Mouse (Mus musculus) kidney, adult 2 months (tissue): ENCODE results near the gene Bmp7. TPM values are rescaled to one million over a fixed set of nuclear protein-coding genes. Genes with fewer than 3 reads are reported as not detected.

Experiments
- DNase-seq: peaks from one replicate; pipeline ENCODE4 v3.0.0; 2021
- H3K27ac ChIP-seq: fragments of 200-500 bp; 2 replicates; pipeline ENCODE4 v1.5.1; 2012; ENCODE audit warnings: low read depth, low read length, control low read depth, inconsistent platforms; ENCODE audit not compliant: insufficient read depth
- H3K27me3 ChIP-seq: fragments of 200-500 bp; replicated peaks from 2 replicates; pipeline ENCODE4 v1.6.1; 2012; ENCODE audit warnings: mild to moderate bottlenecking, moderate library complexity, low read length, inconsistent platforms; ENCODE audit not compliant: control insufficient read depth, insufficient read depth
- H3K36me3 ChIP-seq: fragments of 200-500 bp; 2 replicates; pipeline ENCODE4 v1.6.1; 2012; ENCODE audit warnings: mild to moderate bottlenecking, moderate library complexity, low read length, inconsistent platforms; ENCODE audit not compliant: control insufficient read depth, insufficient read depth
- H3K4me1 ChIP-seq: fragments of 200-500 bp; 2 replicates; pipeline ENCODE4 v1.6.1; 2011; ENCODE audit warnings: low read length; ENCODE audit not compliant: control insufficient read depth, insufficient read depth
- H3K4me3 ChIP-seq: fragments of 200-500 bp; 2 replicates; pipeline ENCODE4 v1.5.1; 2011; ENCODE audit warnings: mild to moderate bottlenecking, low read depth, low read length, control low read depth; ENCODE audit not compliant: insufficient read depth
- CTCF ChIP-seq: fragments of 200-500 bp; conservative IDR thresholded peaks from 2 replicates; pipeline ENCODE4 v1.5.1; 2011; ENCODE audit warnings: low read depth, mild to moderate bottlenecking, control low read depth, low read length, moderate library complexity, mixed read lengths; ENCODE audit not compliant: insufficient read depth, insufficient read length
- POLR2A ChIP-seq: fragments of 200-500 bp; IDR thresholded peaks from one replicate; pipeline ENCODE4 v1.6.1; 2011; ENCODE audit warnings: low read depth, low read length, control low read depth
- WGBS: fragments of 180-500 bp; shearing (Covaris S2); methylation state at CpG from one replicate; pipeline ENCODE4 v1.1.7; 2018; 5-methylcytosine and 5-hydroxymethylcytosine counted together
- polyA plus RNA-seq: library from polyadenylated mRNA; depleted of rRNA; stranded (reverse); fragments of >200 nt; gene quantifications from 2 replicates; pipeline ENCODE4 v1.2.3, GENCODE M21; 2012

The Bmp7 gene
- polyA plus RNA-seq, 1 experiment, result 47.6 TPM

DNA sequence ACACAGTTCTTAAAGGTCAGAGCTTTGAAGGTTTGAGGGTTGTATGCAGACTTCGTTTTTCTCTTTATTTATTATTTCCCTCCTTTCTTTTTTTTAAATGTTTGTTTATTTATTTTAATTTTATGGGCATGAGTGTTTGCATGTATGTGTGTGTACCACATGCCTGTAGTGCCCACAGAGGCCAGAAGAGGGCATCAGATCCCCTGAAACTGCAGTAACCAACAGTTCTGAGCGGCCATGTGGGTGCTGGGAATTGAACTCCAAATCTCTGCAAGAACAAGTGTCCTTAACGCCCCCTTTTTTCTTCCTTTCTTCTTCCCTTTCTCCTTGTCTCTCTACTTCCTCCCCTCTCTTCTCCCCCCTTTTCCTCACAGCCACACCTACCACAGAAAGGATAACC lies 20.2 kb upstream of the Bmp7 start:
- no peak for DNase-seq
- Histone ChIP-seq H3K36me3 (no peaks in the 10 kb centered on the region), H3K27me3 (no peaks in the 10 kb centered on the region), H3K27ac (no peak overlapping the region), H3K4me3 (no peak overlapping the region), H3K4me1 (peaks cover 20% of the 10 kb centered on the region)
- WGBS, result 87% methylated on average over 3 of the region's 3 CpGs
- TF ChIP-seq CTCF (peak; percentile 17; the same call in 1 of the 2 replicates), POLR2A (no peak)

DNA sequence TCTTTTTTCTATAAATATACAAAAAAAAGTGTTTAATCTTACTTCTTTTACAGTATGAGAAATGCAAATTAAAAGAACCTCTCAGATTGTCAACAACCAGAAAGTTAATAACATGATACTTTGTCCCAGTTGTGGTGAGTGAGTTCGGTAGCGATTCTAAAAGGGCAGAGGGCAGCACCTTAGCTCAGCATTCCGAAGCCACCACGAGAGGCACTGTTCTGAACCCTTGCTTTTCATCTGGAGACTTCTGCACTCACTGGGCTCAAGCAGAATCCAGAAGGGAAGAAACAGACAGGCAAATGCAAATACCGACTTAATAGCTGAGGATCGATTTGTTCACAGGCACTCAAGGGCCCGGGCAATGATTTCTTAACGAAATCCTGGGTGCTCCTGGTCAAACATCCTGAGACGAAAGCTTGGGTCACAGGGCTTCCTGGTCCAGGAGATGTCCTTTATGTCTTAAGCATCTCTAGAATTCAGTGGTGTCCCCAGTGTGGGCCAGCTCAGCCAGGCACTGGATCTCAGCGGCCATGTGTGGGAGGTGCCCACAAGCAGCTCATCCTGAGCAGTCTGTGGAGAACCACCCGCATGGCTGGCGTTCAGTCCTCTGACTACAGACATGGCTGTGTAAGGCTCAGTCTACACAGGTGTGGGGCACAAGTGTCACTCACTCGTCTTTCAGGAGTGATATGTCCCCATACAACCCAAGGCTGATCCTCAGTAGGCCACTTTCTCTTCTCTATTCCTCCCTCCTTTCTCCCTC lies 19.1 kb upstream of the Bmp7 start:
- H3K36me3 ChIP-seq, result no peaks in the 10 kb centered on the region
- TF ChIP-seq POLR2A (no peak), CTCF (peak; percentile 48; the same call in 1 of the 2 replicates)
- H3K27ac ChIP-seq, result peak overlapping the region; percentile 16
- 42% methylated on average over 13 of the region's 13 CpGs for WGBS
- H3K4me1 ChIP-seq, result peaks cover 13% of the 10 kb centered on the region
- H3K4me3 ChIP-seq, result no peak overlapping the region
- H3K27me3 ChIP-seq, result no peaks in the 10 kb centered on the region
- peak; percentile 77 for DNase-seq

GRCm38 (mm10) chr2:172958579-172958978 lies 18.5 kb upstream of the Bmp7 start:
- H3K27me3 ChIP-seq, result no peaks in the 10 kb centered on the region
- no peak overlapping the region for H3K4me3 ChIP-seq
- H3K4me1 ChIP-seq, result peaks cover 13% of the 10 kb centered on the region
- no peak for TF ChIP-seq POLR2A
- TF ChIP-seq CTCF, result no peak
- DNase-seq, result no peak
- no peaks in the 10 kb centered on the region for H3K36me3 ChIP-seq
- WGBS, result 41% methylated on average over 5 of the region's 5 CpGs
- H3K27ac ChIP-seq, result peak overlapping the region; percentile 52; the same call in 1 of the 2 replicates

GRCm38 (mm10) chr2:172951976-172952375 lies 11.9 kb upstream of the Bmp7 start:
- TF ChIP-seq CTCF, result 0 out of 2 replicates have a peak, but pooled peaks have one; percentile 12
- TF ChIP-seq POLR2A, result no peak
- Histone ChIP-seq H3K4me1 (no peaks in the 10 kb centered on the region), H3K27ac (no peak overlapping the region), H3K36me3 (no peaks in the 10 kb centered on the region), H3K4me3 (no peak overlapping the region), H3K27me3 (no peaks in the 10 kb centered on the region)
- WGBS, result 81% methylated on average over 2 of the region's 2 CpGs
- DNase-seq, result no peak

DNA sequence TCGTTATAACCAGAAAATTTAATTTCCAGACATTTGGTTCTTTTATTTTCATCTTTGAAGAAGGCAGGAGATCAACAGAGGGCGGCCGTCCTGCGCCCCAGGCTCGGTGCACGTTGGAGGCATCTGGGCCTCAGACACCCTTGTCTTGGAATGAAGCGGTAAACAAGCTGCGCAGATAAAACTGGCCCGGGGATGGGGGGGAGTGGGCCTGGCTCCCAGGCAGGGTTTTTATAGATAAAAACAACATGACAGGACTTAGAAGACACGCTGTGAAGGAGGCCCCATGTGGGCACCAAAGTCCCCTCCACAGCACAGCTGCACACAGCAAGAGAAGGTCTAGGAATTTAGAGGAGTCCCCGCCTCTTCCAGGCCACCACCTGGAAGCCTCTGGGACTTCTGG lies 10.6 kb upstream of the Bmp7 start:
- TF ChIP-seq CTCF (no peak), POLR2A (no peak)
- Histone ChIP-seq H3K4me1 (no peaks in the 10 kb centered on the region), H3K27ac (no peak overlapping the region), H3K36me3 (no peaks in the 10 kb centered on the region), H3K4me3 (no peak overlapping the region), H3K27me3 (no peaks in the 10 kb centered on the region)
- no peak for DNase-seq
- 85% methylated on average over 11 of the region's 11 CpGs for WGBS

- 71% methylated on average over 9 of the region's 9 CpGs for WGBS
- no peaks in the 10 kb centered on the region for H3K27me3 ChIP-seq
- TF ChIP-seq CTCF, result no peak
- TF ChIP-seq POLR2A, result no peak
- no peaks in the 10 kb centered on the region for H3K36me3 ChIP-seq
- no peak overlapping the region for H3K27ac ChIP-seq
- DNase-seq, result no peak
- no peak overlapping the region for H3K4me3 ChIP-seq
- H3K4me1 ChIP-seq, result no peaks in the 10 kb centered on the region
Observed at GRCm38 (mm10) chr2:172950119-172950676, 10.1 kb upstream of the Bmp7 start.

DNA sequence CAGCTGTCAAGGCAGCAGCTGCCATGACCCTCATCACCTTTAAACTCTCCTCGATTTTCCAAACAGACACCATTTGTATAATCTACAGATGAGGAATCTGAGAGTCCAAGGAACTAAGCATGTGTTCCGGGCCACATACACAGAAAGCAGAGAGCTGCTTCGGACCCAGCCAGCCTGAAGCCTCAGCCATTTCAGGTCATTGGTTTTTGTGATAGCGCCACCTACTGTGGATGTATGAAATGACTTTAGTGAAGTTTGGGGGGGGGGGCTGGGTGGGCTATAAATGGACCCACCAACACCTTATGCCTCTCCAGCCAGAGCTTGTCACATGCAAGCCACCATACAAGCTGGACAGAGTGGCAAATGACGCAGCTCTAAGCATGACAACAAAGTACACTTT lies 8.9 kb upstream of the Bmp7 start:
- WGBS, result 42% methylated on average over 5 of the region's 5 CpGs
- Histone ChIP-seq H3K36me3 (no peaks in the 10 kb centered on the region), H3K4me1 (no peaks in the 10 kb centered on the region), H3K4me3 (no peak overlapping the region), H3K27ac (no peak overlapping the region), H3K27me3 (no peaks in the 10 kb centered on the region)
- DNase-seq, result no peak
- TF ChIP-seq POLR2A (no peak), CTCF (peak; percentile 41; the same call in 1 of the 2 replicates)
